Mouse (Mus musculus) mature B cell (primary cell): ENCODE measurements around the gene Elmo1.

Experiments
- in situ Hi-C: fragments of 300-500 bp; cut with MboI; formaldehyde crosslinking; loops from 2 replicates; pipeline ENCODE4 v1.14.3; 2019

The Elmo1 gene

GRCm38 (mm10) chr13:20094916-20095700 lies 4.7 kb downstream of the Elmo1 start:
- in situ Hi-C loops, result no loop called here

GRCm38 (mm10) chr13:20097006-20097617 lies 6.7 kb downstream of the Elmo1 start:
- in situ Hi-C loops, result no loop called here

- in situ Hi-C loops, result no loop called here
These were observed 7.7 kb downstream of the Elmo1 start for GRCm38 (mm10) chr13:20097934-20098593.

GRCm38 (mm10) chr13:20098594-20098965 lies 8.2 kb downstream of the Elmo1 start:
- in situ Hi-C loops, result no loop called here

GRCm38 (mm10) chr13:20099546-20099945 lies 9.2 kb downstream of the Elmo1 start:
- in situ Hi-C loops, result no loop called here

GRCm38 (mm10) chr13:20100357-20100756 lies 10.0 kb downstream of the Elmo1 start:
- in situ Hi-C loops, result no loop called here

GRCm38 (mm10) chr13:20101691-20102090 lies 11.3 kb downstream of the Elmo1 start:
- in situ Hi-C loops, result no loop called here

- in situ Hi-C loops, result no loop called here
These were observed 14.4 kb downstream of the Elmo1 start for GRCm38 (mm10) chr13:20104791-20105190.

- in situ Hi-C loops, result no loop called here
These were observed 15.6 kb downstream of the Elmo1 start for GRCm38 (mm10) chr13:20105996-20106395.

GRCm38 (mm10) chr13:20107953-20108498 lies 17.6 kb downstream of the Elmo1 start:
- in situ Hi-C loops, result no loop called here

- in situ Hi-C loops, result no loop called here
These were observed 18.6 kb downstream of the Elmo1 start for GRCm38 (mm10) chr13:20108956-20109355.

- in situ Hi-C loops, result no loop called here
These were observed 19.1 kb downstream of the Elmo1 start for GRCm38 (mm10) chr13:20109446-20109845.

- in situ Hi-C loops, result no loop called here
These were observed 19.7 kb downstream of the Elmo1 start for GRCm38 (mm10) chr13:20109987-20110680.

GRCm38 (mm10) chr13:20111256-20111800 lies 20.9 kb downstream of the Elmo1 start:
- in situ Hi-C loops, result no loop called here

- in situ Hi-C loops, result no loop called here
These were observed 24.9 kb downstream of the Elmo1 start for GRCm38 (mm10) chr13:20115131-20115907.

GRCm38 (mm10) chr13:20116019-20116418 lies 25.6 kb downstream of the Elmo1 start:
- in situ Hi-C loops, result no loop called here

GRCm38 (mm10) chr13:20116868-20117510 lies 26.6 kb downstream of the Elmo1 start:
- in situ Hi-C loops, result no loop called here

- in situ Hi-C loops, result no loop called here
These were observed 27.3 kb downstream of the Elmo1 start for GRCm38 (mm10) chr13:20117691-20118090.

- in situ Hi-C loops, result no loop called here
These were observed 28.5 kb downstream of the Elmo1 start for GRCm38 (mm10) chr13:20118909-20119308.

GRCm38 (mm10) chr13:20120723-20121122 lies 30.3 kb downstream of the Elmo1 start:
- in situ Hi-C loops, result no loop called here
